Mouse (Mus musculus) lung, postnatal 14 days (tissue): ENCODE measurements around the gene Gm21887.
"Not testable (repeated sequence)": the region's sequence is repeated elsewhere in the genome, so short reads cannot be mapped to it uniquely, and the experiment has no call there.

Source experiments
- DNase-seq: peaks from one replicate; pipeline ENCODE4 v3.0.0; 2021

The Gm21887 gene

DNA sequence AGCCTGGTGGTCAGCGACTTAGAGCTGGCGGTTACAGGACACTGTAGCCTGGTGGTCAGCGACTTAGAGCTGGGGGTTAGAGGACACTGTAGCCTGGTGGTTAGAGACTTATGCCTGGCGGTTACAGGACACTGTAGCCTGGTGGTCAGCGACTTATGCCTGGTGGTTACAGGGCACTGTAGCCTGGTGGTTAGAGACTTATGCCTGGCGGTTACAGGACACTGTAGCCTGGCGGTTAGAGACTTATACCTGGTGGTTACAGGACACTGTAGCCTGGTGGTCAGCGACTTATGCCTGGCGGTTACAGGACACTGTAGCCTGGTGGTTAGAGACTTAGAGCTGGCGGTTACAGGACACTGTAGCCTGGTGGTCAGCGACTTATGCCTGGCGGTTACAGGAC is 6.4 kb downstream of the Gm21887 start:
- DNase-seq: not testable (repeated sequence)

DNA sequence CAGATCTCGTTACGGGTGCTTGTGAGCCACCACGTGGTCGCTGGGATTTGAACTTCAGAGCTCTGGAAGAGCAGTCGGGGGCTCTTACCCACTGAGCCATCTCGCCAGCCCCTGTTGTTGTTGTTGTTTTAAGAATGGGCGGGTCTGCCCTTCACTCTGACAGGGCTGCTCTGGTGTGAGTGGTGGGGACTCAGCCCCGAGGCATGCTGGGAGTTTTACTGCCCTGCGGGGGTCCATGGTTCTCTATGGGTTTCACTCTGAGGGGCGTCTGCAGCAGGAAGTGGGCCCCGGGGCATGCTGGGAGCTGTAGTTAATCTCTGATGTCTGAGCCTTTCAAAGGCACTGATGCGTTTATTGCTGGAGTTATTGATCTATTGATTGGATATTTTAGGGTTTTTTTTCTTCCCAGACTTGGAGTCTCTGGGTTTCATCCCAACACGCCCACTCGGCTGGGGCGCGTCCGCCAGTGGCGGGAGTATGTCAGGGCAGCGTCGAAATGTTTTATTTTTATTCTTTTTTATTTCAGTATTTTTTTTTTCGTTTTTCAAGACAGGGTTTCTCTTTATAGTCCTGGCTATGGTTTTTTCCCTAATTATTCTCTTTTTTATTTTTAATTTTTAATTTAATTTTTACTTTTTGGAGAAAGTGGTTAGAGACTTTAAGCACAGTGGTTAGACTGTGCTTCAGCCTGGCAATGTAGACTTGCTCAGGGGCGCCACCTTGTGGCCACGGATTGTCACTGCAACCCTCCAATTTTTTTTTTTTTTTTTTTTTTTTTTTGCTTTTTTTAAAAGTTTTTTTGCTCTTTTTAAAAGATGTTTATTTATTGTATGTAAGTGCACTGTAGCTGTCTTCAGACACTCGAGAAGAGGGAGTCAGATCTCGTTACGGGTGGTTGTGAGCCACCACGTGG is 8.1 kb downstream of the Gm21887 start:
- peak; percentile 81 for DNase-seq

GRCm38 (mm10) chrX:170018571-170019218 is 9.2 kb downstream of the Gm21887 start:
- peak; percentile 55 for DNase-seq

DNA sequence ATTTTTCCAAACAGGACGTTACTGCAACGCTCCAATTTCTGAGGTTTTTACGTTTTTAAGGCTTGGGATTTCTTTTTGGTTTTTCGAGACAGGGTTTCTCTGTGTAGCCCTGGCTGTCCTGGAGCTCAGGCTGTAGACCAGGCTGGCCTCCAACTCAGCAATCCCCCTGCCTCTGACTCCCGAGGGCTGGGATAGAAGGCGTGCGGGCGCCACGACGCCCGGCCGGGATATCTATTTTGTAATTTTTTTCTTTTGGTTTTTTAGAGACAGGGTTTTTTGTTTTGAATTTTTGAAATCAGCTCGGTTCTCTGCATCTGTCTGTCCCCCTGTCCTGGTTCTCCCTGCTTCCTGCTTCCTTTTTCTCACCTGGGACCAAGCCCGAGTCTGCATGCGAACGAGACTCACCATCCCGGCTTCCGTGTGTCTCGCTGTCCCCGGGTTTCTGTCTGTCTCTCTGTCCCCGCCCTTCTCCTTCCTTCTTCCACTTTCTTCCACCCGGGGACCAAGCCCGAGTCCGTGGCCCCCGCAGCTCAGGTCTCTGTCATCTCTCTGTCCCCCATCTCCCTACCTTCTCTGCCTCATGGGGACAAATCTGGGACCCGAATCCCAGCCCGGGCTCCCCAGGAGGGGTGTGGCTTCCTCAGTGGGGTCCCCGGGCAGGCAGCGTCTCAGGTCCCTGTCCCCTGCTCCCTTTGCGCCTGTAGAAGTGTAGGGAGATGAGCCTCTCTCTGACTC is 9.9 kb downstream of the Gm21887 start:
- DNase-seq: not testable (repeated sequence)

DNA sequence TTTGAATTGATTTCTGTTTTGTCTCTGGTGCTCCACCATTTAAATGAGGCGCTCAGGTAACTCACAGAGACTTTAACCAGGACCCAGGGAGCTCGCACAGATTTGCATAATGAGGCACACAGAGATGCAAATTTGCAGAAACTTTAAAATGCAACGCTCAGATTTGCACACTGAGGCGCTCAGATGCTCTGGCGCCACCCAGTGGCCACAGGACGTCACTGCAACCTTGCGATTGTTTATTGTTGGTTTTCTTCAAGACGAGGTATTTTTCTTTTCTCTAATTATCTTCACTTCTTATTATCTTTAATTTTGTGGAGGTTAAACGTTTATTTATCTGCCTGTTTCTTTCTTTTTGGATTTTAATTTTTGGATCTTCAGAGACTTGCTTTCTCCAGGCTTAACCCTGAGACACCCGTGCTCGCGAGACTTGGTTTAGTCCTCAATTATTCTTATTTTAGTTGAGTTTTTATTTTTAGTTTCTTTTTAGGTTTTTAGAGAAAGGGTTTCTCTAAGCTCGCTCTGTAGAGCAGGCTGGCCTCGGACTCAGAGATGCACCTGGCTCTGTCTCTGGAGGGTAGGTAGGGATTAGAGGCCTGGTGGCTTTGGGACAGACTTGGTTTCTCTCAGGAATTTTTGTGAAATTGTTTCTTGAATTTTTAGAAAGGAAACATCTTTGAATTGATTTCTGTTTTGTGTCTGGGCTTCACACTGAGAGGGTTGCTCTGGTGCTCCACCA is 10.7 kb downstream of the Gm21887 start:
- peak; percentile 97 for DNase-seq

DNA sequence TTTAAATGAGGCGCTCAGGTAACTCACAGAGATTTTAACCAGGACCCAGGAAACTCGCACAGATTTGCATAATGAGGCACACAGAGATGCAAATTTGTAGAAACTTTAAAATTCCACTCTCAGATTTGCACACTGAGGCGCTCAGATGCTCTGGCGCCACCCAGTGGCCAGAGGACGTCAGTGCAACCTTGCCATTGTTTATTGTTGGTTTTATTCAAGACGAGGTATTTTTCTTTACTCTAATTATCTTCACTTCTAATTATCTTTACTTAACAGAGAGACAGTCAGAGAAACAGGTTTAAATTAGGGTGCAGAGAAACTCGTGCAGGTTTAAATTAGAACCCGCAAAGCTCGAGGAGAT is 11.2 kb downstream of the Gm21887 start:
- peak; percentile 84 for DNase-seq

GRCm38 (mm10) chrX:170021205-170021604 is 11.7 kb downstream of the Gm21887 start:
- DNase-seq: not testable (repeated sequence)

DNA sequence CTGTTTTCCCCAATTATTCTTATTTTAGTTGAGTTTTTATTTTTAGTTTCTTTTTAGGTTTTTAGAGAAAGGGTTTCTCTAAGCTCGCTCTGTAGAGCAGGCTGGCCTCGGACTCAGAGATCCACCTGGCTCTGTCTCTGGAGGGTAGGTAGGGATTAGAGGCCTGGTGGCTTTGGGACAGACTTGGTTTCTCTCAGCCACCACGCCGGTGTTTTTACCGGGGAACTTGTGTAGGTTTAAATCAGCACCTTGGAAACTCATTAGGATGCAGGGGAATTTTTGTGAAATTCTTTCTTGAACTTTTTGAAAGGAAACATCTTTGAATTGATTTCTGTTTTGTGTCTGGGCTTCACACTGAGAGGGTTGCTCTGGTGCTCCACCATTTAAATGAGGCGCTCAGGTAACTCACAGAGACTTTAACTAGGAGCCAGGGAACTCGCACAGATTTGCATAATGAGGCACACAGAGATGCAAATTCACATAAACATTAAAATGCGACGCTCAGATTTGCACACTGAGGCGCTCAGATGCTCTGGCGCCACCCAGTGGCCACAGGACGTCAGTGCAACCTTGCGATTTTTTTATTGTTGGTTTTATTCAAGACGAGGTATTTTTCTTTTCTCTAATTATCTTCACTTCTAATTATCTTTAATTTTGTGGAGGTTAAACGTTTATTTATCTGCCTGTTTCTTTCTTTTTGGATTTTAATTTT is 12.4 kb downstream of the Gm21887 start:
- peak; percentile 65 for DNase-seq
